Mouse (Mus musculus): Measurements from ENCODE around the gene Ovol3. TPM values are rescaled to one million over a fixed set of nuclear protein-coding genes. Genes with fewer than 3 reads are reported as not detected.

Gene Ovol3
- total RNA-seq, 2 experiments from 2014 or later = not detected

GRCm38 (mm10) chr7:30194101-30194831 lies 41.3 kb downstream of the Ovol3 start:
- peak in 1 of 2 experiments; percentile 79 for DNase-seq

GRCm38 (mm10) chr7:30193581-30194100 lies 41.9 kb downstream of the Ovol3 start:
- DNase-seq = peak; percentile 88 to 90

GRCm38 (mm10) chr7:30193013-30193412 lies 42.5 kb downstream of the Ovol3 start:
- no peak for DNase-seq

GRCm38 (mm10) chr7:30192088-30192487 lies 43.4 kb downstream of the Ovol3 start:
- DNase-seq = no peak

- DNase-seq = no peak
Observed at GRCm38 (mm10) chr7:30189116-30189491, 46.4 kb downstream of the Ovol3 start.

- DNase-seq = no peak
Observed at GRCm38 (mm10) chr7:30188344-30189115, 47.0 kb downstream of the Ovol3 start.

- peak in 1 of 2 experiments; percentile 36 for DNase-seq
Observed at GRCm38 (mm10) chr7:30184641-30185348, 50.7 kb downstream of the Ovol3 start.

- peak; percentile 97 for DNase-seq
Observed at GRCm38 (mm10) chr7:30183879-30184289, 51.6 kb downstream of the Ovol3 start, which contains the start of gene Cox7a1. Gene Cox7a1 (plus strand): TSS chr7:30184144.

Other genes with a start within 250 kb of the Ovol3 start
- gene Zfp14, start 184.3 kb downstream of the Ovol3 start, total RNA-seq (2021) = 1 to 10 TPM; 2.0 to 2.9 TPM
- gene Zfp82, start 162.8 kb downstream of the Ovol3 start, total RNA-seq (2021) = 1 to 10 TPM; 3.0 to 3.1 TPM
- gene Gm26920, start 145.3 kb downstream of the Ovol3 start, total RNA-seq (2021) = not detected
- 1 to 10 TPM; 1.4 to 1.9 TPM for gene Zfp566, start 145.2 kb downstream of the Ovol3 start, total RNA-seq (2021)
- gene Zfp260, start 140.9 kb downstream of the Ovol3 start, total RNA-seq (2021) = 10 to 100 TPM; 26.9 to 38.9 TPM
- 1 to 10 TPM; 2.1 to 2.5 TPM for gene Zfp382, start 113.8 kb downstream of the Ovol3 start, total RNA-seq (2021)
- gene Zfp146, start 66.0 kb downstream of the Ovol3 start, total RNA-seq (2021) = 10 to 100 TPM; 27.8 to 30.9 TPM
- gene Cox7a1, start 51.6 kb downstream of the Ovol3 start, total RNA-seq (2021) = 1,000 to 10,000 TPM; 2,821 to 3,018 TPM
- 100 to 1,000 TPM; 277 to 293 TPM for gene Capns1, start 36.9 kb downstream of the Ovol3 start, total RNA-seq (2021)
- gene Polr2i, start 3.8 kb downstream of the Ovol3 start, total RNA-seq (2021) = 10 to 100 TPM; 51.1 to 53.7 TPM
- gene Tbcb, start 3.5 kb downstream of the Ovol3 start, total RNA-seq (2021) = 10 to 100 TPM; 57.8 to 68.2 TPM
- not detected for gene Thap8, start 44.4 kb upstream of the Ovol3 start, total RNA-seq (2021)
- under 1 TPM; 0.57 to 0.80 TPM for gene Wdr62, start 44.7 kb upstream of the Ovol3 start, total RNA-seq (2021)
- 1 to 10 TPM; 5.7 TPM for gene Clip3, start 56.0 kb upstream of the Ovol3 start, total RNA-seq (2021)
- gene Alkbh6, start 73.0 kb upstream of the Ovol3 start, total RNA-seq (2021) = 10 to 100 TPM; 26.2 to 27.8 TPM
- 1 to 10 TPM in 1 of 2 experiments, under 1 TPM in 1; 0.72 to 2.0 TPM for gene Syne4, start 79.1 kb upstream of the Ovol3 start, total RNA-seq (2021)
- 1 to 10 TPM in 1 of 2 experiments, under 1 TPM in 1; 0.45 to 1.1 TPM for gene E130208F15Rik, start 86.0 kb upstream of the Ovol3 start, total RNA-seq (2021)
- gene Sdhaf1, start 88.2 kb upstream of the Ovol3 start, total RNA-seq (2021) = 10 to 100 TPM; 13.3 to 13.5 TPM
- 1 to 10 TPM; 1.4 to 1.8 TPM for gene Lrfn3, start 127.0 kb upstream of the Ovol3 start, total RNA-seq (2021)
- gene Tyrobp, start 178.0 kb upstream of the Ovol3 start, total RNA-seq (2021) = 10 to 100 TPM; 18.9 to 22.2 TPM
- gene Hcst, start 184.1 kb upstream of the Ovol3 start, total RNA-seq (2021) = 1 to 10 TPM in 1 of 2 experiments, under 1 TPM in 1; 0.69 to 3.3 TPM
- gene Nfkbid, start 186.0 kb upstream of the Ovol3 start, total RNA-seq (2021) = under 1 TPM; 0.35 to 0.87 TPM
- gene Aplp1, start 209.8 kb upstream of the Ovol3 start, total RNA-seq (2021) = 1 to 10 TPM; 2.8 to 3.4 TPM
- not detected for gene Kirrel2, start 222.0 kb upstream of the Ovol3 start, total RNA-seq (2021)
- gene Nphs1, start 222.6 kb upstream of the Ovol3 start, total RNA-seq (2021) = not detected